Mouse (Mus musculus) heart, adult 18-20 months (tissue): ENCODE measurements at regions not wholly inside any gene's neighbourhood (a gene's known extent, or its start where the extent isn't known, plus 50 kb on each side); places are given as distances from the start of the nearest gene placed in this dataset.

Experiments
- DNase-seq, 2 experiments: peaks; one replicate each; pipeline ENCODE4 v3.0.0; 2021 to 2022; ENCODE audit warnings: mixed read lengths in 1 of 2

- DNase-seq: no peak
Measured at GRCm38 (mm10) chr3:14952169-14952729, 66.2 kb downstream of the Car2 start.

- no peak for DNase-seq
Measured at GRCm38 (mm10) chr3:14952951-14953350, 66.9 kb downstream of the Car2 start.

- no peak for DNase-seq
Measured at GRCm38 (mm10) chr3:14957481-14957880, 71.4 kb downstream of the Car2 start.

- DNase-seq: no peak
Measured at GRCm38 (mm10) chr3:14958277-14958676, 72.2 kb downstream of the Car2 start.

- no peak for DNase-seq
Measured at GRCm38 (mm10) chr3:14959586-14959985, 73.5 kb downstream of the Car2 start.

GRCm38 (mm10) chr3:14964795-14965194 is 78.7 kb downstream of the Car2 start:
- no peak for DNase-seq

- DNase-seq: no peak
Measured at GRCm38 (mm10) chr3:14965438-14966044, 79.5 kb downstream of the Car2 start.

- no peak for DNase-seq
Measured at GRCm38 (mm10) chr3:14967235-14967634, 81.2 kb downstream of the Car2 start.

- no peak for DNase-seq
Measured at GRCm38 (mm10) chr3:14968345-14968744, 82.3 kb downstream of the Car2 start.

GRCm38 (mm10) chr3:14969698-14970097 is 83.6 kb downstream of the Car2 start:
- DNase-seq: no peak

GRCm38 (mm10) chr3:14971647-14972046 is 85.6 kb downstream of the Car2 start:
- DNase-seq: no peak

GRCm38 (mm10) chr3:14974758-14975157 is 88.7 kb downstream of the Car2 start:
- DNase-seq: no peak

GRCm38 (mm10) chr3:14975203-14975602 is 89.1 kb downstream of the Car2 start:
- no peak for DNase-seq

- no peak for DNase-seq
Measured at GRCm38 (mm10) chr3:14979116-14979613, 93.1 kb downstream of the Car2 start.

- no peak for DNase-seq
Measured at GRCm38 (mm10) chr3:14989635-14990034, 103.6 kb downstream of the Car2 start.

GRCm38 (mm10) chr3:14993936-14994335 is 107.9 kb downstream of the Car2 start:
- DNase-seq: no peak

- no peak for DNase-seq
Measured at GRCm38 (mm10) chr3:14997241-14997640, 111.2 kb downstream of the Car2 start.

GRCm38 (mm10) chr3:14998521-14998920 is 112.4 kb downstream of the Car2 start:
- no peak for DNase-seq

- no peak for DNase-seq
Measured at GRCm38 (mm10) chr3:14999411-14999810, 113.3 kb downstream of the Car2 start.

- DNase-seq: no peak
Measured at GRCm38 (mm10) chr3:14999914-15000313, 113.8 kb downstream of the Car2 start.

GRCm38 (mm10) chr3:15000657-15001056 is 114.6 kb downstream of the Car2 start:
- DNase-seq: no peak

GRCm38 (mm10) chr3:15007821-15008220 is 121.7 kb downstream of the Car2 start:
- DNase-seq: no peak

GRCm38 (mm10) chr3:15008501-15008900 is 122.4 kb downstream of the Car2 start:
- DNase-seq: no peak

- no peak for DNase-seq
Measured at GRCm38 (mm10) chr3:15009747-15010146, 123.7 kb downstream of the Car2 start.
